Mouse (Mus musculus) thymus, postnatal 25 days (tissue): ENCODE results near the gene Cd38.
"Not testable (repeated sequence)": the region's sequence is repeated elsewhere in the genome, so short reads cannot be mapped to it uniquely, and the experiment has no call there.

Experiments used
- DNase-seq: peaks from one replicate; pipeline ENCODE4 v3.0.0; 2022

The Cd38 gene

GRCm38 (mm10) chr5:43860096-43860495 lies 8.3 kb upstream of the Cd38 start:
- DNase-seq: no peak

GRCm38 (mm10) chr5:43860670-43861431 lies 7.5 kb upstream of the Cd38 start:
- DNase-seq: no peak

DNA sequence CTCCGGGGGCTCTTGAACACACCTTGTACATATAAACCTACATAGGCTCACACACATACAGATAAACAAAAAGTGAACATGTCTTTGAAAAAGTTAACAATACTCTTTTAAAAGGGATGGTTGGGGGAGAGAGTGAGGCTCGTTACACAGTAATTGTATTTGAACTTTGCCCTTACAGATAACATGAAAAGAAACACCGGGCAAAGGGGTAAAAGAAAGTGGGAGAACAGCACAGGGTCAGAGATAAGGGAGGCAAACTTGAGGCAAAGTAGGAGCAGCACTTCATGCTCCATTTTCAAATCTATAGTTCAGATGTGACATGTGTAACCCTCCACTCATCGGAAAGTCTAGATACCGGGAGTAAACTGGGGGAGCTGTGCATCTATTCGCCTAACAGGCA lies 4.7 kb upstream of the Cd38 start:
- no peak for DNase-seq

DNA sequence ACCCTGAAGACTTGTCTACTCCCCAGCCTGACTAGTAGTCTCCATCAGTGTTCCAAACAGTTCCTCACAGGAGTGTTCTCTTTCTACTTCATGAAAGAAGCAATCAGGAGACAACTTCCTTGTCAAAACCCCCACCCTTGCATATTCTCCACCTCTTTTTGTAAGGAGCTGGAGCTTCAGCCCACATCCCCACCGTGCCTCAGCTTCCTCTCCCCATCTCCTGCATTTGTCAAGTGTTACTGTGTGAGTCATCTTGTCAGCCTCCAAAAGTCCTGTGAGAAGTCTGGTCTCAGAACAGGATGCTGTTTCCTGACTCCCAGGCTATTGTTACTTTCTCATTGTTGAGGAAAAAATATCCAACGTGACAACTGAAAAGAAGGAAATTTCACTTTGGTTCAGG lies 3.0 kb upstream of the Cd38 start:
- no peak for DNase-seq

- DNase-seq: peak; percentile 11
These were observed 603 bp downstream of the Cd38 start for GRCm38 (mm10) chr5:43868711-43869600.

DNA sequence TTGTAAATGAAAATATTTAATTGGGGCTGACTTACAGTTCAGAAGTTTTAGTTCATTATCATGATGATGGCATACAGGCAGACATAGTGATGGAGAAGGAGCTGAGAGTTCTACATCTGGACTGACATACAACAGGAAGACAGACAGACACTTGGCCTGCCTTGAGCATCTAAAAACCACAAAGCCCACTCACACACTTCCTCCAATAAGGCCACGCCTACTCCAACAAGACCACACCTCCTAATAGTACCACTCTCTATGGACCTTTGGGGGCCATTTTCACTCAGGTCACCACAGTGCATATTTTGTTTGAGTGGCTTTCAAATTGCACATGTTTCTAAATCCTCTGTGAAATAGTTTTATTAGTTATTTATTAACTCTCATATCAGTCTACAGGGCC lies 3.5 kb downstream of the Cd38 start:
- DNase-seq: no peak

GRCm38 (mm10) chr5:43872652-43873051 lies 4.3 kb downstream of the Cd38 start:
- DNase-seq: no peak

DNA sequence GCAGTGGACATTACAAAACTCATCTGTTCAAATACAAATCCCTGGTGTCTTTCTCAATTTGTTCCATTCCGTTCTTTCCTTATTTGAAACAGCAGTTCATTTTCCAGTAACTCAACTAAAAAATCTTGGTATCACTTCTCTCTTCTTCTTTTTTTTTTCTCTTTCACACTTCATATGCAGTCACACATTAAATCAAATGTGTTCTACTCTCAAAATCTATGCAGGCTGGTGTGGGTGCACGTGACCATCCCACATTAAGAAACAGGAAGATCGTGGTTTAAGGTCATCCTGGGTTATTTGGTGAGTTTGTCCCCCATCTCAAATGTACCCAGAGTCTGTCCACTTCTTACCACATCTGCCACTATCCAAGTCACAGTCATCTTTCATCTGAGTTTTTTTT lies 13.7 kb downstream of the Cd38 start:
- no peak for DNase-seq

DNA sequence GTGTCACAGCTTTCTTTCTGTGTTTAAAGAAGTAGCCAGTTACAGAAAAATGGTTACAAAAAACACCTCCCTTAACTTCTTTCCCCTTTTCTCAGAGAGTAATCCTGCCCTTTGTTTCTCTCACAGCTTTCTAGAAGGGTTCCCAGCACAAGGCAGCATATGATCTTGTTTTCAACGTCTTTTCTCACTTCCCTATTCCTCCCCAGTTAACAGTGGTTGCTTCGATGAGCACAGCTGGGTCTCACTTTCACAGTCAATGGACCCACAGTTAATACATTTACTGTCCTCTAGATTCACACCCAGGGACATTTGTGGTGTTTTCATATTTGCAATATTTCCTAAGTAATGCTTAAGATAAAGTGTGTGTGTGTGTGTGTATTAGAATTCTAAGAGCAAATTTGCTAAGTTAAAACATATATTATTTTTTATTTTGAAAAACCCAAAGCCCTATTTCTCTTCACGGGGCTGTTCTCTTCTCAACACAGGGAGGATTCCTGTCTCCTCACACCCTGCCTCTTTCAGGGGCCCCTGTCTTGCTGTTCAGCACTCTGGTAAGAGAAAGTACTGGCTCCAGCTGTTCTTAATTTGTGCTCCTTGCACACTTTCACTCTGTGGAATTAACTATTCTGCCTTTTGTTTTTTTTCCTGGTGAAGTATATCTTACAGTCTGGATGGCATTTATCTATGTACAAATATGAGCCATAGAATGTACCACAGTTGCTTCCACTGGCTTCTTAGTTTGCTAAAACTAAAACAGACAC lies 16.9 kb downstream of the Cd38 start:
- DNase-seq: no peak

DNA sequence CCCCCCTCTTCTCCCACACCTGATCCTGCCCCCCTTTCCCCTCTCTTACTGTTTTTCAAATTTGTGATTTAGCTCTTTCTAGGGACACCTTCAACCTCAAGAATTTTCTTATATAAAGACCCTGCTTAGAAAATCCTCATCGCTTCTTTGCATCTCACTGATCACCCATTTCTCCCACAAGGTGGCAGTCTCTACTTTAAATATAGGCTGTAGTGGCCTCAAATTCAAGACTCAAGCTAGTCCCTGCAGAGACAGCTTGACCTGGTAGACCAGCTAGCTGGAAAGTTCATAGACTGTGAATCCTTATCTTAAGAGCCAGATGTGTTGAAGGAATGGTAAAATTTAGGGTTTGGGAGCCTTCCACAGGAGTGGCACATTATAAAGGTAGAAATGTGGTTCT lies 24.0 kb downstream of the Cd38 start:
- peak; percentile 40 for DNase-seq

DNA sequence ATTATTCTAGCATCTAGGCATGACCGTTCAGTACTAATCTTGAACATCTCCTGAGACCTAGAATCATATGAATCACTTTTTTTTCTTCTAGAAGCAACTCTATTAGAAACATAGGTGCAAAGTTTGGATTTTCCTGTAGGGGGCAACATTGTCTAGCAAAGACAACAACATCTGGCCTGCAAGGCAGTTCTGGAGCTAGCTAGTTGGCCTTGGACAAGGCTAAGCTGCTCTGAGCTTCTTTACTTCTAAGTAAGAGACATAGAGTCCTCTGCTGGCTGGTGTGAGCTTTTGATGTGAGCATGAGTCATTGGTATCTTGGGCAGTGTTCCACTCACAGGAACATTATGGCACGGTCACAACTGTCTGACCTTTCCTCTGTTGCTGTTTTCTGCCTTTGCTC lies 25.8 kb downstream of the Cd38 start:
- DNase-seq: peak; percentile 33

GRCm38 (mm10) chr5:43895931-43896330 lies 27.6 kb downstream of the Cd38 start:
- DNase-seq: no peak

- no peak for DNase-seq
These were observed 36.3 kb downstream of the Cd38 start for GRCm38 (mm10) chr5:43904685-43905084.

DNA sequence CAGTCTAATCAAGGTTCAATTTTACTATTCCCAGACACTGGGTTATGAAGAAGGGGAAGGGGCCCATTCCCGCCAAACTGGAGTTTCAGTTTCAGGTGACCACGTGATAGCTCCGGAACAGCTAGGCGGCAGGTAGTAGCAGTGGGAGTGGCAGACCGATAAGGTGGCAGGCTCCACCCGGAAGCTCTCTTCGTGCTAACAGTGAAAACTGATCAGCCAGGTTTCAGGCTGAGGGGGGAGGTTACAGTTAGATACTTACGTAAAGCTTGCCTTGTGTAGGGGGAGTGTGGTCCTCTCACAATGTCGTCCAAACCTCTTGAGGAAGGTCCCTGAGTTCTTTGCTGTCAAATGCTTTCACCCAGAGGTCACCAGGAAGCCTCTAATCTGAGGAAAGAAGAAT lies 40.9 kb downstream of the Cd38 start:
- no peak for DNase-seq

- DNase-seq: no peak
These were observed 41.7 kb downstream of the Cd38 start for GRCm38 (mm10) chr5:43910006-43910405.

DNA sequence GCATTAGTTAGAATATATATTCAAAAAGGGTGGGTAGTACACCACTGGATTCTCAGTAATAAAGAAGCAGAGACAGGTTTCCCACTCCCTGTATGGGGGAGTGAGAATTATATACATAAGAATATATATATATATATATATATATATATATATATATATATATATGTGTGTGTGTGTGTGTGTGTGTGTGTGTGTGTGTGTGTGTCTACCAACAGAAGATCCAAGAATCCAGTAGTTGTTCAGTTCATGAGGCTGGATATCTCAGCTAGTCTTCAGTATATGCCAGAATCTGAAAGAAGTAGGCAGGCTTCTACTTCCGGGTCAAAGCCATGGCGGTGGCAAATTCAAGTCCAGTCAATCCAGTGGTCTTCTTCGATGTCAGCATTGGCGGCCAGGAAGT lies 44.5 kb downstream of the Cd38 start, which contains the start of gene Gm7879:
Gm7879 (plus strand) TSS at position 301 of the 400 bp plus-strand sequence.
- DNase-seq: not testable (repeated sequence)

DNA sequence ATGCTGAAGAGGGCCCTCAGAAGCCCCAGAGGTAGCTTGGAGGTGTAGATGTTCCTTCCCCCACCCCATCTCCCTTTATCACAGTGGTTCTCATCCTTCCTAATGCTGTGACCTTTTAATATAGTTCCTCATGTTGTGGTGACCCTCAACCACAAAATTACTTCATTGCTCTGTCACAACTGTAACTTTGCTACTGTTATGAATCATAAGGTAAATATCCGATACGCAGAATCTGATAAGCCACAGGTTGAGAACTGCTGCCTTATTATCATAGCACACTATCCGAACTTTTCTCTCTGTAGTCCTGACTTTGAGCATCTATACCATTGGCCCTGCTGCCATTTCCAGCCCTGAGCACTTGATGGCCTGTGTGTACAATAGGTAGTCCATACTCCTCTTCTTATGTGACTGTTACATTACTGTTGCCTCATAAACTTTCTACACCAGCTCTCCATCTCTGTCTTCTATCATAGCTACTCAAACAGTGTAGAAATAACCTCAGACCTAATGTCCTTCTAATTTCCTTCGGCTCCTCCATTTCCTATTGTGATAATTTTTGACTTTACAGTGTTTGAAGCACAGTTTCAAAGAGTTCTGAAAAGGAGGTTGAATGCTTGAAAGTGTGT lies 47.0 kb downstream of the Cd38 start:
- DNase-seq: no peak

- no peak for DNase-seq
These were observed 53.5 kb downstream of the Cd38 start for GRCm38 (mm10) chr5:43921877-43922276.

DNA sequence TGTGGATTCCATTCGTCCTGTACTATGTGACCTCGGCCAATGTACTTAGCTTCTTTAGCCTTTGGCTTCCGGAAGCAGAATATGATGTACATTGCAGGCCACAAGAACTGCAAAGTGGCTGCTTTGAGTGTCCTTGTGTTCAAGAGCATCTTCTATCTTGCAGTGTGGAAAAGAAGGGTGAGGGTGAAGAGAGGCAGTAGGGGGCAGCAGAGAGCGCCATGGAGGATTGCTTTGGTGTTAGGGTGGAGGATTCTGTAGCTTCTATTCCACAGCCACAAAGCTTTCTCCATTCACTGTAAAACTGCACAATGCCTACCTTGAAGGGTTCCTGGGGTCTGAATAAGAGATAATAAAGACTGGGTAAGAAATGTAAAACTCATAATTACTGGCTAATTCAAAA lies 55.6 kb downstream of the Cd38 start:
- peak; percentile 79 for DNase-seq

- DNase-seq: no peak
These were observed 59.4 kb downstream of the Cd38 start for GRCm38 (mm10) chr5:43927729-43928128.

- no peak for DNase-seq
These were observed 64.9 kb downstream of the Cd38 start for GRCm38 (mm10) chr5:43933269-43933668.

DNA sequence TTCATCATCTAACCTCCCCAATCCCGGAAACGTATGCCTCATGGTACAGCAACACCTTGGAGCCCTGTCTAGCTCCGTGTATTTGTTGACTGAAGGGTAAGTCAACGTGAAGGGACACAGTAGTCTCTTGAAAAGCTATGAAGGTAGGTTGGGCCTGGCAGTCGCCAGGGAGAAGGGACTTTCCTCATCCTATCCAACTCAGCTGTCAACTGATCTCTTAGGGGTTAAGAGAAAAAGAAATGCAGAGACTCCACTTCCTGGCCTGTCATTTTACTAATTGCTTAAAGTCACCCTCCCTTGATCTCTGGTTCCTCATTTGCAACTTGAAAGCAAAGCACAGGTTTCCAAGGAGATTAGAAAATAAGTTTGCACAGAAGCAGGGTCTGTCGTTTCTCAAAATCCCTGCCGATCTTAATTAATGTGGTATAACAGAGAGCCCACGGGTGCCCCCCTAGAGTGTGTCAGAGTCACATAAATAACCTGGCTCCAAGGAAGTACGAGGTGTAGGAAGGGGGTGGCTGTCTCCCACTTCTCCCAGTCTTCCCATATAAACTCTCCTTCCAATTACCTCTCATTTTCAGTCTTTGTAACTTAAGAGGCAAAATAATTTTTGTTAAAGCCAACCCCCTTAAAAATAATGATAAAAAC lies 79.1 kb downstream of the Cd38 start:
- peak; percentile 31 for DNase-seq
